Mouse (Mus musculus) liver, embryonic 14.5 days (tissue): ENCODE data around the gene Gm17268. TPM values are rescaled to one million over a fixed set of nuclear protein-coding genes. Genes with fewer than 3 reads are reported as not detected.

Source experiments
- ATAC-seq: fragments of 200-750 bp; cut with Nextera tagmentation; 2 replicates; pipeline ENCODE4 v1.8.0; 2017; ENCODE audit warnings: moderate number of reproducible peaks, mild to moderate bottlenecking, moderate library complexity; ENCODE audit not compliant: insufficient read depth
- DNase-seq, 3 experiments: peaks; one replicate each; pipeline ENCODE4 v3.0.0-alpha.2; 2012 to 2013; ENCODE audit warnings: low read depth in 3 of 3, low spot score in 3 of 3
- H3K27ac ChIP-seq: fragments of 300-500 bp; sonication (generic); 2 replicates; pipeline ENCODE4 v1.5.1; 2014; ENCODE audit warnings: moderate library complexity, mild to moderate bottlenecking, control low read depth, inconsistent platforms
- H3K27me3 ChIP-seq: fragments of 300-500 bp; sonication (generic); 2 replicates; pipeline ENCODE4 v1.6.1; 2014; ENCODE audit warnings: mild to moderate bottlenecking, low read length, moderate library complexity; ENCODE audit not compliant: control insufficient read depth, insufficient read depth
- H3K36me3 ChIP-seq: fragments of 300-500 bp; sonication (generic); replicated peaks from 2 replicates; pipeline ENCODE4 v1.6.1; 2014; ENCODE audit warnings: low read depth; ENCODE audit not compliant: control insufficient read depth, insufficient read depth
- H3K4me1 ChIP-seq, 2 experiments: fragments of 200-500 bp in 1 of 2; fragments of 300-500 bp in 1 of 2; sonication (generic) in 1 of 2; replicated peaks; 2 replicates each; pipeline ENCODE4 v1.6.1; 2012 to 2014; ENCODE audit warnings: antibody characterized with exemption in 1 of 2, inconsistent platforms in 1 of 2, low read length in 1 of 2; ENCODE audit not compliant: control insufficient read depth in 2 of 2, insufficient read depth in 2 of 2
- H3K4me2 ChIP-seq: fragments of 300-500 bp; sonication (generic); 2 replicates; pipeline ENCODE4 v1.6.1; 2014; ENCODE audit warnings: low read depth, mild to moderate bottlenecking, control low read depth, moderate library complexity
- H3K4me3 ChIP-seq, 2 experiments: fragments of 200-500 bp in 1 of 2; fragments of 300-500 bp in 1 of 2; sonication (generic) in 1 of 2; 2 replicates each; pipeline ENCODE4 v1.5.1; 2012 to 2014; ENCODE audit warnings: low read depth in 2 of 2, low read length in 2 of 2, mild to moderate bottlenecking in 2 of 2, control low read depth in 1 of 2, inconsistent platforms in 1 of 2, moderate library complexity in 1 of 2; ENCODE audit not compliant: insufficient read depth in 1 of 2
- H3K9ac ChIP-seq: fragments of 300-500 bp; sonication (generic); replicated peaks from 2 replicates; pipeline ENCODE4 v1.6.1; 2014; ENCODE audit warnings: mild to moderate bottlenecking, control low read depth, moderate library complexity
- H3K9me3 ChIP-seq: fragments of 300-500 bp; sonication (generic); 2 replicates; pipeline ENCODE4 v1.6.1; 2016; ENCODE audit warnings: low read length, mixed read lengths; ENCODE audit not compliant: control insufficient read depth
- CTCF ChIP-seq: IDR thresholded peaks from 2 replicates; pipeline ENCODE4 v1.5.1; 2016; ENCODE audit warnings: antibody characterized with exemption, low read depth, control low read depth
- EP300 ChIP-seq: IDR thresholded peaks from 2 replicates; pipeline ENCODE4 v1.6.1; 2016; ENCODE audit warnings: antibody characterized with exemption, low read depth
- WGBS: fragments of 180-500 bp; shearing (Covaris S2); extraction: QIAGEN DNeasy Blood & Tissue Kit; methylation state at CpG from one replicate; pipeline ENCODE4 v1.1.7; 2014; ENCODE audit not compliant: insufficient replicate concordance; 5-methylcytosine and 5-hydroxymethylcytosine counted together
- polyA plus RNA-seq, 2 experiments: library from polyadenylated mRNA; depleted of rRNA in 1 of 2; stranded (reverse) in 1 of 2; unstranded in 1 of 2; fragments of >200 nt; fragmentation: Nextera tagmentation in 1 of 2; extraction: Ambion mirVana in 1 of 2; gene quantifications; 2 replicates each; pipeline versions ENCODE4 v1.2.1 to v1.2.3; 2012 to 2014

Gm17268 gene
- polyA plus RNA-seq, 2 experiments: not detected

GRCm38 (mm10) chr11:82034446-82034845 is 3.9 kb downstream of the Gm17268 start:
- no peak overlapping the region for H3K4me2 ChIP-seq
- no peak overlapping the region for H3K27ac ChIP-seq
- H3K4me1 ChIP-seq: no peaks in the 10 kb centered on the region; a peak in 1 of 4 replicates
- TF ChIP-seq CTCF (no peak), EP300 (no peak)
- no peaks in the 10 kb centered on the region for H3K36me3 ChIP-seq
- no peaks in the 10 kb centered on the region for H3K9me3 ChIP-seq
- ATAC-seq (no peak), DNase-seq (no peak)
- 60% methylated on average over 7 of the region's 7 CpGs for WGBS
- no peaks in the 10 kb centered on the region for H3K27me3 ChIP-seq
- H3K4me3 ChIP-seq: no peak overlapping the region
- no peak overlapping the region for H3K9ac ChIP-seq

- no peaks in the 10 kb centered on the region for H3K4me1 ChIP-seq
- no peak overlapping the region for H3K4me2 ChIP-seq
- TF ChIP-seq EP300: no peak
- no peak for TF ChIP-seq CTCF
- H3K9ac ChIP-seq: no peak overlapping the region
- H3K27ac ChIP-seq: no peak overlapping the region
- 42% methylated on average over 8 of the region's 8 CpGs for WGBS
- no peaks in the 10 kb centered on the region for H3K9me3 ChIP-seq
- no peaks in the 10 kb centered on the region for H3K36me3 ChIP-seq
- no peaks in the 10 kb centered on the region for H3K27me3 ChIP-seq
- ATAC-seq (no peak), DNase-seq (no peak)
- H3K4me3 ChIP-seq: no peak overlapping the region
Measured at GRCm38 (mm10) chr11:82032678-82033344, 5.6 kb downstream of the Gm17268 start.

GRCm38 (mm10) chr11:82032136-82032535 is 6.2 kb downstream of the Gm17268 start:
- no peak for ATAC-seq
- no peak overlapping the region for H3K4me2 ChIP-seq
- no peaks in the 10 kb centered on the region for H3K36me3 ChIP-seq
- H3K27ac ChIP-seq: no peak overlapping the region
- no peak overlapping the region for H3K4me3 ChIP-seq
- H3K4me1 ChIP-seq: no peaks in the 10 kb centered on the region
- H3K9me3 ChIP-seq: no peaks in the 10 kb centered on the region
- no peaks in the 10 kb centered on the region for H3K27me3 ChIP-seq
- no peak overlapping the region for H3K9ac ChIP-seq
- no peak for DNase-seq
- TF ChIP-seq EP300 (no peak), CTCF (no peak)

- Histone ChIP-seq H3K27ac (no peak overlapping the region), H3K9me3 (no peaks in the 10 kb centered on the region), H3K4me3 (no peak overlapping the region), H3K9ac (no peak overlapping the region), H3K27me3 (no peaks in the 10 kb centered on the region), H3K4me1 (no peaks in the 10 kb centered on the region), H3K36me3 (no peaks in the 10 kb centered on the region), H3K4me2 (no peak overlapping the region)
- 46% methylated on average over 2 of the region's 2 CpGs for WGBS
- ATAC-seq (no peak), DNase-seq (no peak)
- no peak for TF ChIP-seq CTCF
- TF ChIP-seq EP300: no peak
Measured at GRCm38 (mm10) chr11:82030171-82030570, 8.2 kb downstream of the Gm17268 start.

GRCm38 (mm10) chr11:82023769-82024168 is 14.6 kb downstream of the Gm17268 start:
- Histone ChIP-seq H3K9ac (no peak overlapping the region), H3K9me3 (no peaks in the 10 kb centered on the region), H3K4me2 (no peak overlapping the region), H3K36me3 (no peaks in the 10 kb centered on the region), H3K4me3 (no peak overlapping the region), H3K27ac (no peak overlapping the region), H3K27me3 (no peaks in the 10 kb centered on the region), H3K4me1 (peaks cover 0 to 8% of the 10 kb centered on the region in 2 experiments; a peak in 2 of 4 replicates)
- DNase-seq (no peak), ATAC-seq (no peak)
- WGBS: 36% methylated on average over 4 of the region's 4 CpGs
- TF ChIP-seq CTCF: no peak
- TF ChIP-seq EP300: no peak
